Mouse (Mus musculus) stomach, postnatal 0 days (tissue): ENCODE measurements at regions not wholly inside any gene's neighbourhood (a gene's known extent, or its start where the extent isn't known, plus 50 kb on each side); places are given as distances from the start of the nearest gene placed in this dataset.

Source experiments
- CTCF ChIP-seq: IDR thresholded peaks from 2 replicates; pipeline ENCODE4 v1.5.1; 2016; ENCODE audit warnings: antibody characterized with exemption, low read depth, mild to moderate bottlenecking, moderate library complexity
- EP300 ChIP-seq: optimal IDR thresholded peaks from 2 replicates; pipeline ENCODE3; 2016; ENCODE audit warnings: antibody characterized with exemption

DNA sequence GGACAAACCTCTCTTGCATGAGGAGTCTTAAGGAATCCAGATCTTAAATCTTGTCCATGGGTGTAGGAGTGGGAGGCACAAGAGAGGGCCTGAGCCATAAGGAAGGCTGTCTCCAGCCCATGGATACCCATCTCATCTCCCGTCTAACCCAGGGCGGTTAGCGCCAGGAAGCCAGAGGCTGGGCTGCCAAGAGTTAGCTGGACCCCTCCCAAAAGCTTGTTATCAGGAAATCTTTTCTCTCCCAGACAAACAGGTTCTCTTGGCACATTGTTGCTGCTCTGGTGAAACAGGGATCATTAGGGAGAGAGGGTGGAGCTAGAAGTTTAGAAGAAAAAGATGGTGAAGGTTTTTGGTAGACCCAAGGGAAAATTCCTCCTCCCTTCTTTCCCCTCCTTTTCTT lies 87.0 kb upstream of the Atp6ap2 start:
- TF ChIP-seq EP300 (no peak), CTCF (no peak)
